Mouse (Mus musculus) MEL (cell line): Measurements from ENCODE around the gene Atp5s.

Source experiments
- CTCF ChIP-seq, 3 experiments: IDR thresholded peaks in 2 of 3; conservative IDR thresholded peaks in 1 of 3; 2 replicates each; pipeline ENCODE4 v1.5.1; 2011 to 2012; ENCODE audit warnings: low read length in 3 of 3, low read depth in 2 of 3, mild to moderate bottlenecking in 2 of 3, improper control_type of control experiment in 1 of 3, inconsistent platforms in 1 of 3, mixed read lengths in 1 of 3, moderate library complexity in 1 of 3; ENCODE audit not compliant: control insufficient read depth in 1 of 3, insufficient read depth in 1 of 3, poor library complexity in 1 of 3, severe bottlenecking in 1 of 3
- E2F4 ChIP-seq: IDR thresholded peaks from 2 replicates; pipeline ENCODE4 v1.6.1; 2011; ENCODE audit warnings: low read depth, low read length, improper control_type of control experiment, borderline replicate concordance
- ETS1 ChIP-seq: IDR thresholded peaks from 2 replicates; pipeline ENCODE4 v1.6.1; 2012; ENCODE audit warnings: low read depth, mild to moderate bottlenecking, inconsistent platforms, low read length, improper control_type of control experiment, moderate library complexity
- MYC ChIP-seq: IDR thresholded peaks from 2 replicates; pipeline ENCODE4 v1.6.1; 2011; ENCODE audit warnings: low read depth, mild to moderate bottlenecking, low read length, improper control_type of control experiment, moderate library complexity
- POLR2A ChIP-seq, 2 experiments: IDR thresholded peaks; 2 replicates each; pipeline ENCODE4 v1.6.1; 2011 to 2012; ENCODE audit warnings: low read length in 2 of 2, mild to moderate bottlenecking in 2 of 2, control low read depth in 1 of 2, improper control_type of control experiment in 1 of 2, low read depth in 1 of 2, moderate library complexity in 1 of 2; ENCODE audit not compliant: control insufficient read depth in 1 of 2, insufficient read depth in 1 of 2, poor library complexity in 1 of 2
- POLR2AphosphoS2 ChIP-seq: IDR thresholded peaks from 2 replicates; pipeline ENCODE4 v1.6.1; 2011; ENCODE audit warnings: low read length, improper control_type of control experiment
- TBP ChIP-seq: IDR thresholded peaks from 2 replicates; pipeline ENCODE4 v1.8.0; 2011; ENCODE audit warnings: low read depth, low read length, improper control_type of control experiment
- USF1 ChIP-seq: IDR thresholded peaks from 2 replicates; pipeline ENCODE4 v1.6.1; 2014; ENCODE audit warnings: low read depth, mild to moderate bottlenecking, inconsistent platforms, low read length, improper control_type of control experiment, moderate library complexity
- ZNF384 ChIP-seq: IDR thresholded peaks from 2 replicates; pipeline ENCODE4 v1.6.1; 2012; ENCODE audit warnings: low read depth, mild to moderate bottlenecking, inconsistent platforms, low read length, improper control_type of control experiment

DNA sequence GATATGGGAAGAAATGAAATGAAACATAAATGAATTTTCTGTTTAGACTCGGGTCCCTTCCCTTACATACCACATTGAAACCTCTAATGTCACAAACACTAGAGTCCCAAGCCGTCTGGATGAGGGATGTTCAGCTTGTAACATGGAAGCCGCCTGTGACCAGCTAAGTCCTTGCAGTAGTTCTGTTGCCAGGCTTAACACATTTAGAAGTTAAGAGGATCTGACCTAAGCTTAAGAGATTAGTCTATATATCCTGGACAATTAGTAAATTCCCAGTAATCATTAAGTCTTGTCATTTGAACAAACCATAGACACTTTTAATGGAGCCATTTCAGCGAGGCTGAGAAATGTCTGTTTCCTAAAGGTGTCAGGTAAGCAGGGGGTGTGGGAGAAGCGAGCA lies 31.3 kb downstream of the Atp5s start:
- TF ChIP-seq POLR2AphosphoS2 (no peak), ETS1 (no peak), CTCF (IDR thresholded peaks at IDR 0.05 in 2 of 3, conservative IDR thresholded peaks at IDR 0.05 in 1 of 3; ENCODE audit: control insufficient read depth in 1 of 3, insufficient read depth in 1 of 3, low read depth in 2 of 3, low read length in 3 of 3, poor library complexity in 1 of 3, severe bottlenecking in 1 of 3) (no peak), E2F4 (no peak), USF1 (no peak), TBP (no peak), POLR2A (IDR thresholded peaks at IDR 0.05; ENCODE audit: control insufficient read depth in 1 of 2, insufficient read depth in 1 of 2, low read depth in 1 of 2, low read length in 2 of 2, poor library complexity in 1 of 2) (no peak), ZNF384 (no peak), MYC (no peak)
